Mouse (Mus musculus) stomach, postnatal 0 days (tissue): ENCODE results near the gene Lmbrd2.
"Not testable (repeated sequence)": the region's sequence is repeated elsewhere in the genome, so short reads cannot be mapped to it uniquely, and the experiment has no call there.

Experiments
- CTCF ChIP-seq: IDR thresholded peaks from 2 replicates; pipeline ENCODE4 v1.5.1; 2016; ENCODE audit warnings: antibody characterized with exemption, low read depth, mild to moderate bottlenecking, moderate library complexity
- EP300 ChIP-seq: optimal IDR thresholded peaks from 2 replicates; pipeline ENCODE3; 2016; ENCODE audit warnings: antibody characterized with exemption

GRCm38 (mm10) chr15:9213431-9213830, 73.1 kb downstream of the Lmbrd2 start:
- not testable (repeated sequence) for TF ChIP-seq CTCF, EP300
